ENCODE assay signal across 9 mouse cellular contexts in the genomic region with DNA sequence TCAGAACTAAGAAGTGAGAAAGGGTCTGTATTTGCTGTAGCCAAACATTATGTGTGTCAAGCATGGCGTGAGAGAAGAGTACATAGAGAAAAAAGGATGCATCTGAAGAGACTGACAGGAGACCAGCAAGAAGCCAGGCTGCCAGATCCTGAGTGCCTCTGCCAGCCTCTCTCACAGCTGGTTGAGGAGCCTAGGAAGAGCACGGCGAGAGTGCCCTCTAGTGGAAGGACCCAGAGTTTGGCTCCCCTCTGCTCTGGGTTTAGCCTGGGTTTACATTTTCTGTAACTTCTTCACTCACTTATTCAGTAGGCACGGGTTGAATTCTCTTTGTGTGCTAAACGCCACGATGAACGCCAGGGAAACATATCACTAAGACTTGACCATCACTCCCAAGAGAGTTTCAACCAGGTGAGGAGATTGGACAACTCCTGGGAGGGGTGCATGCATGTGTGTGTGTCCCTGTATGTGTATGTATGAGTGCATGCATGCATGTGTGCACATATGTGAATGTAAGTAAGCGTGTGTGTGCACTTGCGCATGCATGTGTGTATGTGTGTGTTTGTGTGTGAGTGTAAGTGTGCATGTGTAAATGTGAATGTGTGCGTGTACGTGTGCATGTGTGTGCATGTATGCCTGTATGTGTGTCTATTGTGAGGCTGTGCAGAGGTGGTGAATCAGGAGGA. TPM values are rescaled to one million over a fixed set of nuclear protein-coding genes. Genes with fewer than 3 reads are reported as not detected.
DNase-seq lines count a peak whose midpoint lies in the region; ATAC-seq and TF ChIP-seq lines count a peak whose summit lies in the region.
"Had no signal": no experiment of that assay in that cellular context is flagged by ENCODE, and none has a peak within 500 bp of the region (broad histone marks: within the 10 kb centered on the region; RNA-seq: fewer than 3 reads in every experiment).

No protein-coding gene starts in this region.

- no peak overlapping the region for H3K27ac ChIP-seq in ES-E14 (ENCODE audit: insufficient read depth, low read depth, low read length, poor library complexity, severe bottlenecking)
- H3K27ac ChIP-seq in forebrain, embryonic 12.5 days = no peak overlapping the region
- H3K27ac ChIP-seq in lung, embryonic 15.5 days = no peak overlapping the region
- H3K27ac ChIP-seq: liver, embryonic 13.5 days had no signal

- H3K4me1 ChIP-seq in ES-E14 (ENCODE audit: control insufficient read depth in 2 of 2, insufficient read depth in 2 of 2, low read length in 2 of 2, poor library complexity in 1 of 2) = no peaks in the 10 kb centered on the region
- no peaks in the 10 kb centered on the region for H3K4me1 ChIP-seq in forebrain, embryonic 12.5 days
- no peaks in the 10 kb centered on the region for H3K4me1 ChIP-seq in lung, embryonic 15.5 days
- H3K4me1 ChIP-seq: liver, embryonic 13.5 days had no signal

- WGBS in forebrain, embryonic 12.5 days = 47% methylated on average over 11 of the region's 11 CpGs
- 40% methylated on average over 11 of the region's 11 CpGs for WGBS in lung, embryonic 15.5 days

- no peak overlapping the region for H3K9ac ChIP-seq in ES-E14 (ENCODE audit: insufficient read depth, low read depth, low read length, poor library complexity, severe bottlenecking)
- H3K9ac ChIP-seq in forebrain, embryonic 12.5 days = no peak overlapping the region
- H3K9ac ChIP-seq in lung, embryonic 15.5 days = no peak overlapping the region
- H3K9ac ChIP-seq: liver, embryonic 13.5 days had no signal

- no peaks in the 10 kb centered on the region for H3K9me3 ChIP-seq in ES-E14 (ENCODE audit: control insufficient read depth, insufficient read depth, low read depth, low read length)
- no peaks in the 10 kb centered on the region for H3K9me3 ChIP-seq in forebrain, embryonic 12.5 days
- no peaks in the 10 kb centered on the region for H3K9me3 ChIP-seq in lung, embryonic 15.5 days
- H3K9me3 ChIP-seq: liver, embryonic 13.5 days had no signal

- in situ Hi-C loops in ES-E14 (cut with MboI; ENCODE audit: low sequenced_read_pairs in 2 of 2, unreplicated experiment in 2 of 2) = no loop called here

- no peak overlapping the region for H3K4me2 ChIP-seq in forebrain, embryonic 12.5 days
- H3K4me2 ChIP-seq in lung, embryonic 15.5 days = no peak overlapping the region
- H3K4me2 ChIP-seq: liver, embryonic 13.5 days had no signal

- ATAC-seq in forebrain, embryonic 12.5 days (ENCODE audit: low FRiP score) = peak; percentile 65; the same call in 1 of the 2 replicates
- peak; percentile 83; the same call in 1 of the 2 replicates for ATAC-seq in lung, embryonic 15.5 days (ENCODE audit: borderline replicate concordance, extremely low read depth, low FRiP score, low TSS enrichment)

- peaks cover 6% of the 10 kb centered on the region; the same call in 1 of the 2 replicates for H3K27me3 ChIP-seq in forebrain, embryonic 12.5 days
- no peaks in the 10 kb centered on the region for H3K27me3 ChIP-seq in lung, embryonic 15.5 days
- H3K27me3 ChIP-seq: liver, embryonic 13.5 days had no signal

- DNase-seq in ES-E14 (ENCODE audit: low read depth, low spot score) = peak; percentile 59
- DNase-seq in brain, adult 2 months (ENCODE audit: low read depth, low spot score) = peak; percentile 89
- peak; percentile 79 to 86 for DNase-seq in heart, postnatal 14 days
- peak; percentile 75 to 81 for DNase-seq in kidney, postnatal 4 days
- peak; percentile 38 for DNase-seq in retina, adult 2 months (ENCODE audit: low read depth, low spot score)
- DNase-seq in yolk sac, embryonic 10.5 days (ENCODE audit: low spot score) = peak; percentile 35
- DNase-seq: liver, embryonic 13.5 days had no signal

- no peaks in the 10 kb centered on the region for H3K36me3 ChIP-seq in ES-E14 (ENCODE audit: control insufficient read depth, insufficient read depth, low read length, poor library complexity, severe bottlenecking)
- H3K36me3 ChIP-seq in forebrain, embryonic 12.5 days (replicated peaks) = no peaks in the 10 kb centered on the region
- no peaks in the 10 kb centered on the region for H3K36me3 ChIP-seq in lung, embryonic 15.5 days
- H3K36me3 ChIP-seq: liver, embryonic 13.5 days had no signal

- intact Hi-C loops in heart, postnatal 14 days (cut with DNase I) = loop anchor here (1.0 to 5.0 kb wide), 5 partner anchors 220 to 610 kb away; no protein-coding TSS in a partner anchor

- no peak overlapping the region for H3K4me3 ChIP-seq in ES-E14 (ENCODE audit: insufficient read depth in 1 of 2, low read depth in 1 of 2, low read length in 2 of 2, poor library complexity in 1 of 2, severe bottlenecking in 1 of 2)
- H3K4me3 ChIP-seq in forebrain, embryonic 12.5 days (replicated peaks) = no peak overlapping the region
- no peak overlapping the region for H3K4me3 ChIP-seq in lung, embryonic 15.5 days
- H3K4me3 ChIP-seq: liver, embryonic 13.5 days had no signal

TF ChIP-seq in ES-E14, 5 proteins besides CTCF, POLR2A, EP300 and RAD21:
- peak; percentile 93 for TF ChIP-seq ZC3H11A (IDR thresholded peaks at IDR 0.05; ENCODE audit: borderline replicate concordance, low read depth, low read length)
- no peak for TF ChIP-seq MAFK (IDR thresholded peaks at IDR 0.05; ENCODE audit: insufficient read depth, low read depth, low read length)

RNA-seq across cellular contexts. Expression of a gene that starts 42.4 kb away (rescaled TPM):
- 13.6 and 23.2 TPM in 2 replicates for total RNA-seq in ES-E14 (2012; rRNA removed)
- polyA plus RNA-seq in forebrain, embryonic 12.5 days (2016; fragmentation: Nextera tagmentation; extraction: Ambion mirVana) = 6.0 and 7.7 TPM in 2 replicates
- 10 to 100 TPM; 21.8 to 22.1 TPM for total RNA-seq in heart, postnatal 14 days (2021)
- 14.5 and 15.6 TPM in 2 replicates for polyA plus RNA-seq in lung, embryonic 15.5 days (2015; fragmentation: Nextera tagmentation; extraction: Ambion mirVana)

Comparison
In these comparisons a context has a peak if more than half of its experiments do, and no peak if none do; other contexts are left out.
1. DNase-seq: peak in every context shown above with its lines; median percentile 89 in brain, adult 2 months; 82 in heart, postnatal 14 days; 78 in kidney, postnatal 4 days; 59 in ES-E14; 38 in retina, adult 2 months; 35 in yolk sac, embryonic 10.5 days.